Mouse (Mus musculus): ENCODE measurements around the gene Olfr1415. TPM values are rescaled to one million over a fixed set of nuclear protein-coding genes. Genes with fewer than 3 reads are reported as not detected.
"Not testable (repeated sequence)": the region's sequence is repeated elsewhere in the genome, so short reads cannot be mapped to it uniquely, and the experiment has no call there.

Olfr1415 gene
- total RNA-seq (2021) (not detected), polyA plus RNA-seq (2012; rRNA removed) (not detected in 2 replicates)
- long read RNA-seq = 0 reads

DNA sequence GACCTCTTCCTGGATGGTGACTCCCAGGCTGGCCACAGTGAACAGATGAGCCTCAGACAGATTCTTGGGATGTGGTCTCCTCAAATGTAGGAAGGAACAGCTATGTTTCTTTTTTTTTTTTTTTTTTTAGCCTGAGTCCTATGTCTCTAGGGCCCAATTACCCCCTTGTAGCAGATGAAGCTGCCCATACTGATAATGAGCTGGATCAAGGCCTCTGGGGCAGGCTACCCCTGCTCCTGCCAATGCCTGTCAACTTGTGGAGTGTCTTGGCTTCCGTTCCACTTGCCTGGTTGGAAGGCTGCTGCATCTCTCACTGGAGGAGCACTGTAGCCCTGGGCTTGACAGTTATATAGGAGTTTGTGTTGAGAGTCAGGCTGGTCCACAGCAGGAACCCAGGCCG is at the start of gene Olfr1415:
Gene Olfr1415 (minus strand): TSS at position 101 of the 400 bp plus-strand sequence.
- no peak for DNase-seq

DNA sequence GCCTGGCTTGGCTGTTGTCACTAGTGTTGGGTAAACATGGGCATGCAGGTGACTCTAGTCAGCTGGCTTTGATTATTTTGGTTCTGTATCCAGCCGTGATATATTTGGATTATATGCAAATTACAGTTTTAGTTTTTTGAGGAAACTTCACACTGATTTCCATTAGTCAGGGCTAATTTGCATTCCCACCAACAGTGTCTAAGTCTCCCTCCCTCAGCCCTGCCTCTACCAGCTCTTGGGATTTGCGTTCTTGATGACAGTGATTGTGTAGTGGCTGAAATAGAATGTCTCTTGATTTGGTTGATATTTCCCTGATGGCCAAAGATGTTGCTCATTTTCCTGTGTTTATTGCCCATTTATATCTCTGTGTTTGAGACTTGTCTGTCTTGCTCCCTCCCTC is 43.2 kb upstream of the Olfr1415 start:
- no peak for DNase-seq

DNA sequence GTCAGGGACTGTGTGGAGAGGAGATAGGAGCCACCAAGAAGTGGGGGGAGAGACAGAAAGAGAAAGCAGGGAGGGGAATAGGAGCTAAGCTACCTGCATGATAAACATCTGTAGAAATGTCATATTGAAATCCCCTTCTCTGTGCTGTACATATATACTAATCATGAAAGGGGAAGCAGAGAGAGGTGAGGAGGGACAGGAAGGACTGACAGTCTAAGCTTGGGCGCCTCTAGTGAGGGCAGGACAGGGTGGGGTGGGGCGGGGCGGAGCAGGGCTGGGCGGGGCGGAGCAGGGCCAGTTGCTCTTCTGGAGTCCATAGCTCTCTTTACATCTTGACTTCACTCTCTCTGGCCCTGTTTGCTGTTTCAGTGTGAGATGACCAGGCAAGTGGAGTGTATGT is 41.1 kb upstream of the Olfr1415 start:
- no peak for DNase-seq

DNA sequence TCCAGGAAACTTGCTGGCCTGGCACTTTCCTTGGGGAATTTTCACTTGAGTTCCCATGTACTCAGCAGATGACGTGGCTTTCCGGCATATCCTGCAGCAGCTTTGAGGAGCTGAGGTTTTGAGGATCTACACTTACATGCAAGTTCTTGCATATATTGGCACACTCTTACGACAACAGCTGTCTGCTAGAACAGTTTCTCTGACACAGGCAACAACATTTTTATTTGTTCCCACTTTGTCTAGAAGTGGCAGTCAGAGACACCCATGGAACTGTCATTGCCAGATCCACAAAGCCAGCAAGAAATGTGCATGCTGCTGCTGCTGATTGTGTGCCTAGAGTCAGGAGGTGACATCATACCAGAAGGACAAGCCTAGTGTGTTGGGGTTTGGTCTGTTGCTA is 27.9 kb upstream of the Olfr1415 start:
- DNase-seq = no peak

DNA sequence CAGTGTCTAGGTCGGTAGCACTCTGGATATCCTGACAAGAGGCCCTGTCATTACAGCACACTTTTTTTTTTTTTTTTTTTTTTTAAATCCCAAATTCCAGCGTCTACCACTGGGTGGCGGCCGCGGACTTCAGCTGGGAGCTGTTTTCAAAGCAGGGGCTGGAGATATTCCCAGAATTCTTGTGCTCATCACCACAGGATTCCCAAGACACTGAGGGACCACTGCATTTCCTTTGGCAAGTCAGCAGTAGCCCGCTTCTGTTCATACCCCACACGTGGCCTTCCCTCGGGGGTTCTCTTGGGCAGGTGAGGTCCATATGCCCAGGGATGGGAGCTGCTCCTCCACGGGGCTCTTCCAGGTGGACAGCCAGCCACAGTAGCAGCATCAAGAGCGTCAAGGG is 25.5 kb upstream of the Olfr1415 start:
- peak; percentile 21 for DNase-seq

DNA sequence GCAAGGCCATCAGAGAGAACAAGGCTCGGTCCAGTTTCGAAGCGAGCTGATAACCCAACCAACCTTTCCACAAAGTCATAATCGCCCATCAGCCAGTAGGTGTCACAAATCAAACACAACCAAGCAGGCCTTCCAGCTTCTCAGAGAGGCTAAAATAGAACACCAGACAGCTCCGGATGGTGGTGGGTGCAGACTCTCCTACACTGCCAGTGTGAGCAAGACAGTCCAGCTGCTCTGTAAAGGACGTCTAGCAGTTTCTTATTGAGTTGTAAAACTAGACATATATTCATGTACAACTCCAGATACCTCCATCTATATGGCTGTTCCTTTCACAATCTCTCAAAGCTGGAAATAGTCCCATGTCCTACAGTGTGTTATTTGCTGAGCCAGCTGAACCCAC is 23.1 kb upstream of the Olfr1415 start:
- no peak for DNase-seq

DNA sequence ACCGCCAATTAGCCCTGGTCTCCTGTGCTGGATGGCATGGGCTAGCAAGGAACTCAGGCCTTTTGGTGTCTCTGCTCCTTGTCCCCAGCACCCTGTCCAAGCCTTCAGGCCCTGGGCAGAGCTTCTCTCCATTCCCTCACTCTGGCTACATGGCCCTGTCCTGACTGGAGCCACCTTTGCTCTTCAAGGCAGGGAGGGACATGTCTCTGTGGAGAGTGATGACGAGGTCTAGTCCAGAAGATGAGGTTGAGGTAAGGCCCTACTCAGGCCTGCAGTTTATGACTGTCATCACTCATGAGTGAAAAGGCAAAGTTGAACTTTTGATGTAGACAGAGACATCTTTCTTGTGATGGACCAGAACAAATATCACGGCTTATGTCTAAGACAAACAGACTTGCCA is 22.7 kb upstream of the Olfr1415 start, which contains the start of gene Olfr1414:
Gene Olfr1414 (minus strand): TSS at position 101 of the 400 bp plus-strand sequence.
- no peak for DNase-seq

DNA sequence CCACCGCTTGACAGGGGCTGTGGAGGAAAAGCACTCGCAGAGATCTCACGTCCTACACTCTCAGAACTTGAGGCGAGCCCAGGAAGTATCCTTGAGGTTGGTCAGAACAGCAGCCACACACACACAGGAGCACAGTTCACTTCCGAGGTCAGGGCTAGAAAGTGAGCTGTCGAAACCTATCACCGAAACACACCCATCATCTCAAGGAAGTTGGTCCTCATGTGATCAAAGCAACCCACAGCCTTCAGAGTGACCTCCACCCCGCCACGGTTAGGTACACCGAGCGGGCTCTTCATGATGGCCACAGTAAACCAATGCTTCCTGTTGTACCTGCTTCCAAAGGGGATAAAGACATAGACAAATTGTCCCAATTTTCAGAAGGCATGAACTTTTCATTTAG is 19.5 kb upstream of the Olfr1415 start:
- DNase-seq = peak; percentile 17

DNA sequence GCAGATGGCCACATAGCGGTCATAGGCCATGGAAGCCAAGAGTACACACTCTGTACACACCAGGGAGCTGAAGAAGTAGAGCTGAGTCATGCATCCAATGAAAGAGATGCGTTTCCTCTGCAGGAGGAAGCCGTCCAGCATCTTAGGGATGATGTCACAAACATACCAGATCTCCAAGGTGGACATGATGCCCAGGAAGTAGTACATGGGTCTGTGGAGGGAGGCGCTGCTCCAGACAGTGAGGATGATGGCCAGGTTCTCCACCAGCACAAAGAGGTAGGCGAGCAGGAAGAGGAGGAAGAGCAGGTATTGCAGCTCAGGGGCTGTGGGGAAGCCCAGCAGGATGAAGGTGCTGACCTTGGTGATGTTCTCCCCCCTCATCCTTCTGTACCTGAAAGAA is 15.7 kb upstream of the Olfr1415 start:
- not testable (repeated sequence) for DNase-seq

DNA sequence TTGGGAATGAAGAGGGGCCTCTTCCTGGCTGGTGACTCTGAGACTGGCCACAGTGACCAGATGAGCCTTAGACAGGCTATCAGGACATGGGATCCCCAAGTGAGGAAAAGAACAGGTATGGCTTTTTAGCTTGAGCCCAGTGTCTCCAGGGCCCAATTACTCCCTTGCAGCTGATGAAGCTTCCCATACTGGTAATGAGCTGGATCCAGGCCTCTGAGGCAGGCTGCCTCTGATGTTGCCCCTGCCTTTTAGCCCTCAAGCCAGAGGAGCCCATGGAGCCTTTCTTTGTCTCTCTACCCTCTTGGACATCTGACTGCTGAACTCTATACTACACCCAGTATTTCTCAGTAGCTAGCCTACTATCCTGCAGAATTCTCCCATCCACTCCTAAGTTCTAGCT is 10.9 kb downstream of the Olfr1415 start, which contains the start of gene Olfr1416:
Gene Olfr1416 (minus strand): TSS at position 101 of the 400 bp plus-strand sequence.
- DNase-seq = no peak

DNA sequence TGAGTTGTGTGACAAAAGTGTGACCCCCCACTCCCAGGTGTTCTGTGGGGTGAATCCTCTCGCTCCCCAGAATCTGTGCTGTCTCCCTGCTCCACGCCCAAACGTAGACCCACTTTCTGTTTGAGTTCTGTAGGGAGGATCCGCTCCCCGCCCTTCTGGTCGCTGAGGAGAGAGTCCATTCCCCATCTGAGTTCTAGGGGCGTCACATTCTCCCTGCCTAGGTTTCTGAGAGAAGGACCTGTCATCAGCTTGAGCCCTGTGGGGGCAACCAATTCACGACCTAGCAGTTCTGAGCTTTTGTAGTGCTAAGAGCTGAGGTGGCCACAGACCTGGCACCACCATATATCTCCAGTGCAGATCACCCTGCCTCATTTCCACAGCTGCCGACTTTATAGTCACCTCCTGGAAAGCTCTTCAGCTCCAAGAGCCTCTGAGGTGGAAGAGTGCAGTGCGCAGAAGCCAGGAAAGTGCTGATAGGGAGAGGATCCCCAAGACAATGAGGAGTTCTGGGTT is 21.8 kb downstream of the Olfr1415 start:
- DNase-seq = no peak

DNA sequence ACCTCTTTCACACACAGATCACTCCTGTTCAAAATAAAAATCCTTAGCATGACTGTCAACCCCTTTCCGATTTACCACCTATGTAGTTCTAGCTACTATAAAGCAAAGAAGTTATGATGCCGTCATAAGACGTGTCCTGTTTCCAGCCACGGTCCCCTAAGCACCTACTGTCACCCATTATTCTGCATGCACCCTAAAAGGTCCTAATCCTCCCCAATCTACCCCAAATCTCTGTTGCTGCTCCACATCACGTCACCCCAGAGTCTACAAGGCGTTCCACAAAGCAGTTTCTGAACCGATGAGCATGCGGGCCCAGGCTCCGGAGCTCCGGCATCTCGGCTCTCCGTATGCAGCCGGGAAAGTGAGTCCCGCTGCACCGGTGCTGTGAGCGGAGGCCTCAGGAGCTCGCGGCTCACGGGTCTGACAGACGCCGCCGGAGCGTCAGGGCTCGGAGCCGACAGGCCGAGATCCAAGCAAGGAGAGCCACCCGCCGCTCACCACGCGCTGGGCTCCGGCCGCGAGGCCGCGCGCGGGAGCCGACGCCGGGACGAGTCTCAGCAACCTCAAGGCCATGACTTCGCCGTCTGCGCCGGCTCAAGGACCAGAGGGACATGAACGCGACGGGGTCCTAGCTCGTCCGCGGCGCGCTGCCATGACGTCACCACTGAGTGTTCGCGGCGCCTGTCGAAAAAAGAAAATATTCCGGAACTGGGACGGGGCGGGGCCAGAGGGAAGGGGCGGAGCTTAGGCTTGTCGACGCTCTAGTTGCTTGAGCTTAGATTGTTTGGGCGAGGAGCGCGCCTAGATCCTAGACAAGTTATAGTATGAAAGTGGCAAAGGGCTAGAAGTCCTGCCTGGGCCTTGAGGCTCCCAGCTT is 22.5 kb downstream of the Olfr1415 start, which contains the start of gene Ndufa10:
Gene Ndufa10 (minus strand): TSS at position 696 of the 877 bp plus-strand sequence.
- peak; percentile 93 for DNase-seq

DNA sequence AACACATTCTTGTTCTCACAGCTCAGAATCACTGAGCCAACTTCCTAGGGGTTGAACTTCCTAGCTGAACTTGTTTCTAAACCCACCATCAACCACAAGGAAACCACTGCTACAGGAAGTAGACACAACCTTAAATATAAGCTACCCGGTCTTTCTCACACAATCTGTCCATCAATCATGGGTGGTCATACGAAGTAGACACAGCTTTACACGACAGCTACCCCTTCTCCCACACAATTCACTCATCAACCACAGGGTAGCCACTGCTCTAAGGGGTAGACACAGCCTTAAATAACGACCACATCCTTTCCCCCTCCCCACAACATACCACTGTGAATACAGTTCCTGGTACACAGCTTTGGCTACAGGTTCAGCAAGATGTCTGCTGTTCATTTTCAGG is 27.0 kb downstream of the Olfr1415 start:
- DNase-seq = no peak

DNA sequence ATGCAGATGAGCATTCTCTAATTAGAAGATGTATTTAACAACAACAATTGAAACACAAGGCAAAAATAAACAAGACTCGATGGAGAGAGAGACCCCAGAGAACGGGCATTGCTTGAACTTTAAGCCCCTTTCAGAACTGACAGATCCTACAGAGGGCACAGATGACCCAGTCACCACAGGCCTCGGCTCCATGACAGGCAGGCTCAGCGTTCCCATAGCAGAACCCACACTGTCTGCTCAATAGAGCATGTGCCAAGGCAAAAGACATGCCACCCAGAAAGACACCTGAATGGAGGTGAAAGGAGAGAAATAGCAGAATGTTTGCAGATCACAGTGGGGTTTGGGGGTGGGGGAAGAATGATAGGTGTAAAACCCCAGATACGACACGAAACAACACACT is 37.5 kb downstream of the Olfr1415 start:
- no peak for DNase-seq

DNA sequence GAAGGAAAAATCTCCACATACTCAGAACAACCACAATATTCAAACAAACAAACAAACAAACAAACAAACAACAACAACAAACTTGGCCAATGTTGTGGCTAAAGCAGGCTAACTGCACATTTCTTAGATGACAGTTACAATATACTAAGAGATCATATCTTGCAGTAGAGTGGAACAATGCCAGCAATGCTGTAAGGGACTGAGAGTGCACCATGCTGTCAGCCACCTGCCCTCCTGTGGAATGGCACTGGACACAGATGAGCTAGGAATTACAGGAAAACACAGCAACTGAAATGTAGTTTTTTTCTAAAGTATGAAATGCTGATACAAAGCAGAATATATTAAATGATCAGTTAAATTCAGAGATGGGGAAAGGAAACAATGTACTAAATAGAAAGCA is 38.1 kb downstream of the Olfr1415 start:
- DNase-seq = no peak

DNA sequence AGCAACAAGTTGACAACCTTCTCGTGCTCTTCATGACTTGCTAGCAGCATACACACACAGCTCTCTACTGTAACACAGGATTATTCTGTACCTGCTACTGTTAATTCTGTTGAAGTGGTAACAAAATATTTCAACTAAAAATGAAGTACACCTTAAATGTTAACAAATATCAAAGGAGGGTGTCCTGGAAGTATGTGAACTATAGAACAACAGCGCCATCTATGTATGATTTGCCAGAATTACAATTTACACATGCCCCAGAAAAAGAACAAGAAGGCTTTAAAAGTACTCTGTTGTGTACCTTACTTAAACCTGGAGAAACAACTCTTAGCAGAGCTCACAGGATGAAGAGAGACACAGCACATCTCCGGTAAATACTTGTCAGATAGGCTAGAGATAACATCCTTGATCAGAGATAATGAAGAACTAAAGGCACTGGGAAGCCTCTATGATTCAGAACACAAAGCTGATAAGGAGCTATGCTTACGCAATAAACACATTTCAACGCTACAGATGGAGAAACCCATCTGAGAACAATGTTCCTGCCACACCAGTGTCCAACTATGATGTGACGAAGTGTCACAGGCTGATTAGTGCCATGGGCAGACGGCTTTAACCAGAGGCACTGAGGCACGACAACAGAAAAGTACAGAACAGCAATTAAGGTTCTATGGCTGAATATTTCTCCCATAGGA is 42.0 kb downstream of the Olfr1415 start:
- peak; percentile 44 for DNase-seq

DNA sequence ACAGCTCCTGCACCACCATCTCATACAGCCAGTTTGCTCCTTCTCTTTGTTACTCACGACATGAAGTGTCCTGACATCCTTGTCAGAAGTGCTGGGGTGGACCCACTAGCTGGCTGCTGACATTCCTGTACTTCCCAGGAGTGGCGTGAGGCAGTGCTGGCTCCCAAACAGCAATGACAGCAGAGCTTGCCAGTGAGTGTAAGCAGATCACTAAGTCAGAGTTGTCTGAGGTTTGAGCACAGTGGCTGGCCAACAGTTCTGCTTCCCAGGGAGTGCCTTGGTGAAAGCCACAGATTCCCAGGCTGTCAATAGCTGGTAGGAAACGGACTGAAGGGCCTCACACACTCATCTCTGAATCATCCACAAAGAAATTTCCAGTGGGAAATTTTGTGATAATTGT is 47.6 kb downstream of the Olfr1415 start:
- no peak for DNase-seq

DNA sequence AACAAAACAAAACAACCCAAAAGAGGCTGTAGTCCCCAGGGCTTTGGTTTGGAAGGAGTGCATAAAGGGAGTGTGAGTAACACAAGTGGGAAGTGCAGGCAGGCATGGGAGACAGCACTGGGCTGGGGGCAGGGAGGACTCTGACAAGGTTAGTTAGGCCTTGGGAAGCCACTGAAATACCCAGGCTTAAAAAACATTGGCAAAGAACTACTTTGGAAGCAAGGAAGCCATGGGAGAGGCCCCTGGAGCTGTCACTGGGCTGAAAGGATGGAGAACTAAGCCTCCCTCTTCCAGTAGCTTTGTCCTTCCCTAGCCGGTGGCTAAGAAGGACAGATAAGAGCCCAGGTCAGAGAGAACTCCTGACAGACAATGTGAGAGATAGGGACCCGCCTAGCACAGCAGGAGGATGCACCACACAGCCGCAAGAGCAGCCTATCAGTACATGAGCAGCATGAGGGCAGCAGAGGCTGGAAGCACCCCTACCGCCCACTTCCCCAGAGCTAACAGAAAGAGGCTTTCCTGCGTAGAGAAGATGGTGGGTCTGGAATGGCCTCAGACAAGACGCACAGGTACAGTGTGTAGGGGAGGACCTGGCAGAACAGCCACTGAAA is 54.3 kb downstream of the Olfr1415 start:
- DNase-seq = peak; percentile 83

DNA sequence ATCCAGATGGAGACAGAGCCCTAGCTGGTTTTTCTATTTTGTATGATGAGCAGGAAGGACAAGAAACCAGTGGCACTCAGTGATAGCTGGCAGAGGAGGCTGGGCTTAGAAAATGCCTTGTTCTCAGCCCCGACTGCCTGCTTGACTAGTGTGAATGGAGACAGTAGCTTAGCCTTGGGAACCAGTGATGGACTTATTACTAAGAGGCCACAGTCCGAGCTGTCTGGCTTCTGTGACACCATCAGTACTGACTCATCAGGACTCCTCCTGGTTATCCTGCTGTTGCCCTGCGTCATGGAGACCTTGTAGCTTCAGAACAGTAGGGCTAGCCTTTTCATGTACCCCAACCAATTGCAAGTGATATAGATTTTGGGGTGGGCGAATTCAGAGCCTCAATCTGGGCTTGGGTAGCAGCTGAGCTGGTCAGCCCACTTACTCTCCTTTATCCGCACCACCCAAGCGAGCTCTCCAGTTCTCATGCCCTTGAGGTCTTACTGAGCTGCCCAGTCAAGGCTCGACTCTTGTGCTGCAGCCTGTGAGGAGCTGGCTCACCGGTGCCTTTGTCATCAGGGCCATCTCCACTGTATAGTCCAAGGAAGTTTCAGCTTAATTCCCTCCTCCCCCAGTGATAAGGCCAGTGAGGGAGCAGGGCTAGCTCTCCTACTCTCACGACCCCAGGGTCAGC is 55.7 kb downstream of the Olfr1415 start:
- peak; percentile 81 for DNase-seq

Data from adrenal gland, adult 2 months (tissue).